Mouse (Mus musculus): Measurements from ENCODE around the gene 2510009E07Rik. TPM values are rescaled to one million over a fixed set of nuclear protein-coding genes. Genes with fewer than 3 reads are reported as not detected.

2510009E07Rik gene
- polyA plus RNA-seq, 1 experiment, result 22.5 TPM

- H3K4me1 ChIP-seq (ENCODE audit: control insufficient read depth, insufficient read depth, low read length), result no peaks in the 10 kb centered on the region
- WGBS, result 85% methylated on average over 13 of the region's 13 CpGs
- DNase-seq, result no peak
- no peak overlapping the region for H3K4me3 ChIP-seq (replicated peaks; ENCODE audit: extremely low read depth, low read depth, low read length)
- TF ChIP-seq CTCF (IDR thresholded peaks at IDR 0.05; ENCODE audit: insufficient read depth, low read length) (no peak), POLR2A (IDR thresholded peaks at IDR 0.05; ENCODE audit: borderline replicate concordance, extremely low read depth, low read depth, low read length) (no peak)
Measured at GRCm38 (mm10) chr16:21628061-21628591, 66.3 kb downstream of the 2510009E07Rik start.

GRCm38 (mm10) chr16:21627248-21627647 lies 67.2 kb downstream of the 2510009E07Rik start:
- DNase-seq, result no peak
- WGBS, result 83% methylated on average over 6 of the region's 6 CpGs
- Histone ChIP-seq H3K4me1 (ENCODE audit: control insufficient read depth, insufficient read depth, low read length) (no peaks in the 10 kb centered on the region), H3K4me3 (replicated peaks; ENCODE audit: extremely low read depth, low read depth, low read length) (no peak overlapping the region)
- no peak for TF ChIP-seq POLR2A (IDR thresholded peaks at IDR 0.05; ENCODE audit: borderline replicate concordance, extremely low read depth, low read depth, low read length)
- no peak for TF ChIP-seq CTCF (IDR thresholded peaks at IDR 0.05; ENCODE audit: insufficient read depth, low read length)

DNA sequence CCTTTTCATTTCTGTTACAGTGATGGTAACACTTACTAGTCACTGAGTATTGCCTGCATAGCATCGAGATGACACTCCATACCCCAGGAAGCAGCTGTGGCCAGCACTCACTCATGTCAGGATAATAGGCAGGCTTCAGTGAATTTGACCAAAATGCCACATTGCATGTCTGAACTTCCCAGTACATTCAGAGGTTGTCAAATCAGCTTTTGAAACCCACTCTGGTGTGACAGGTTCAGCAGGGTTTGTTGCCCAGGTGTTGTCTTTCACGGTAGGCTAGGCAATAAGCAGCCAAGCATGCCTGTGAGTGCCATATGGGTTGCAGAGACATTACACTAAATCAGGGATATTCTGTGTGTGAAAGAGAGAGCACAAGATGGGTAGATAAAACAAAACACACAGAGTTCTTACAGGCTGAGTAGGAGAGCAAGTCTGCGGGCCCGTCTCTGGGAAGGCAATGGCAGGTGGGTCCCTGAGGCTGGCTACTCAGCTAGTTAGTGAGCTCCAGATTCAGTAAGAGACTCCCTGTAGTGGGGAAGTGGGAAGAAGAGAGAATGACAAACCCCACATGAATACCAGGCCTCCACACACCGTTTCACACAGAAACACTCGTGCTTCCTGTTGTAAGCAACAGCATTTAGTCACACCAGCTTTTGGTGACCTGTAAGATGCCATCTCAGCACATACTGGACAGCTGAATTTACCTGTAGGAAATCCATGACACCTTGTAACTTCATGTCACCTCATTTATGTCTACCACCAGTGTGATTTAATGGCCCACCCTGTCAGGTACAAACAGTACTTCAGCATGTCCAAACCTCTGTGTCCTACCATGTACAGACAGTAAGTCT lies 68.5 kb downstream of the 2510009E07Rik start:
- WGBS, result 69% methylated on average over 6 of the region's 6 CpGs
- TF ChIP-seq CTCF (IDR thresholded peaks at IDR 0.05; ENCODE audit: insufficient read depth, low read length) (no peak), POLR2A (IDR thresholded peaks at IDR 0.05; ENCODE audit: borderline replicate concordance, extremely low read depth, low read depth, low read length) (no peak)

GRCm38 (mm10) chr16:21620630-21621029 lies 73.8 kb downstream of the 2510009E07Rik start:
- DNase-seq, result no peak
- Histone ChIP-seq H3K4me3 (replicated peaks; ENCODE audit: extremely low read depth, low read depth, low read length) (no peak overlapping the region), H3K4me1 (ENCODE audit: control insufficient read depth, insufficient read depth, low read length) (no peaks in the 10 kb centered on the region)
- TF ChIP-seq POLR2A (IDR thresholded peaks at IDR 0.05; ENCODE audit: borderline replicate concordance, extremely low read depth, low read depth, low read length) (no peak), CTCF (IDR thresholded peaks at IDR 0.05; ENCODE audit: insufficient read depth, low read length) (no peak)
- 57% methylated on average over 2 of the region's 2 CpGs for WGBS

More for the DNA sequence above, 68.5 kb downstream of the 2510009E07Rik start:
- Histone ChIP-seq H3K4me1 (ENCODE audit: control insufficient read depth, insufficient read depth, low read length) (no peaks in the 10 kb centered on the region), H3K4me3 (replicated peaks; ENCODE audit: extremely low read depth, low read depth, low read length) (no peak overlapping the region)
- DNase-seq, result no peak

GRCm38 (mm10) chr16:21615802-21616201 lies 78.7 kb downstream of the 2510009E07Rik start:
- 52% methylated on average over 7 of the region's 7 CpGs for WGBS
- no peak for DNase-seq
- no peaks in the 10 kb centered on the region for H3K4me1 ChIP-seq (ENCODE audit: control insufficient read depth, insufficient read depth, low read length)
- no peak for TF ChIP-seq POLR2A (IDR thresholded peaks at IDR 0.05; ENCODE audit: borderline replicate concordance, extremely low read depth, low read depth, low read length)
- TF ChIP-seq CTCF (IDR thresholded peaks at IDR 0.05; ENCODE audit: insufficient read depth, low read length), result peak; percentile 52
- H3K4me3 ChIP-seq (replicated peaks; ENCODE audit: extremely low read depth, low read depth, low read length), result no peak overlapping the region

DNA sequence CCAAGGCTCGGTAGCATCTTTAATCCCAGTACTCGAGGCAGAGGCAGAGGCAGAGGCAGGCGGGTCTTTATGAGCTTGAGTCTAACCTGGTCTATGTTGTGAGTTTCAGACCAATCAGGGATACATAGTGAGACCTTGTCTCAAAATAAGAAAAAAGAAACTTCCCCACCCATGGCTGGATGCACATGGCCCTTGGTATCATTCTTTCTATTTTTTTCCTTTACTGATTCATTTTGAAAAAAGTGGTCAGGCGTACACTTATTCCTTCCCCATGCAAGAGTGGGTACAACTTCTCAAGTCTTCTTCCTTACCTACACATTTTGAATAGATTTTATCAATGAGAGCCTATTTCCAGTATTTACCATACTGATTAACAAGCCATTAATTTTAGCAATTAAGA lies 84.0 kb downstream of the 2510009E07Rik start:
- DNase-seq, result no peak
- Histone ChIP-seq H3K4me3 (replicated peaks; ENCODE audit: extremely low read depth, low read depth, low read length) (no peak overlapping the region), H3K4me1 (ENCODE audit: control insufficient read depth, insufficient read depth, low read length) (no peaks in the 10 kb centered on the region)
- no peak for TF ChIP-seq POLR2A (IDR thresholded peaks at IDR 0.05; ENCODE audit: borderline replicate concordance, extremely low read depth, low read depth, low read length)
- TF ChIP-seq CTCF (IDR thresholded peaks at IDR 0.05; ENCODE audit: insufficient read depth, low read length), result no peak
- WGBS, result 97% methylated on average over 4 of the region's 4 CpGs

DNA sequence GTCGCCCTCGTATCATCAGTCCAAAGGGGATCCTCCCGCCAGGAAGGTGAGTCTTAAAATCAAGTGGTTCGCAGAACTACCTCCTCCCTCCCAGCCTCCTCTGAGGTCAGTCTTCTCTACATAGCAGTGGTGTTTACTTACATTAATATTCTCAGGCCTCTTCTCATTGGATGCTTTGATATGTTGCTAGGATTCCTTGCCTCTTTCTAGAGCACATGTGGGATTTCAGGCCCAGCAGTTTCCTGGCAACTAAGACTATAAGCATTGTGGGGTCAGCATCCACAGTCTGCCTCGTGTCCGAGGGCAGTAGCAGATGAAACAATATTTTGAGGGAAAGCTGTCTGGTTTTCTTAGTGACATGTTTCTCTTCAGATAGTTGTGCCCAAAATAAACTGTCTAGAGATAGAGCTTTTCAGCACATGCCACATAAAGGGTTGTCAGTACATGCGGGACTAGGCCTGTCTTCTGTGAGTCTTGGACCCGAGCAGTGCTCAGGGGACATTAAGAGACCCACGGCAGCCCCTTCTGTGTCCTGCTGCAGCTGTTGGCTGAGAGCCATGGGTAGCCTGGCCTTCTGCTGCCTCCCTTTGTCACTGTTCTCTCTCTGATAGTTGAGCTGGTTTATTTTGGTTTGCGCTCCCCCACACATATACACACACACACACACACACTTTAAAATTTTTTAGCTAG lies 86.1 kb downstream of the 2510009E07Rik start:
- DNase-seq, result no peak
- Histone ChIP-seq H3K4me1 (ENCODE audit: control insufficient read depth, insufficient read depth, low read length) (no peaks in the 10 kb centered on the region), H3K4me3 (replicated peaks; ENCODE audit: extremely low read depth, low read depth, low read length) (no peak overlapping the region)
- TF ChIP-seq CTCF (IDR thresholded peaks at IDR 0.05; ENCODE audit: insufficient read depth, low read length), result no peak
- no peak for TF ChIP-seq POLR2A (IDR thresholded peaks at IDR 0.05; ENCODE audit: borderline replicate concordance, extremely low read depth, low read depth, low read length)
- 70% methylated on average over 10 of the region's 10 CpGs for WGBS

DNA sequence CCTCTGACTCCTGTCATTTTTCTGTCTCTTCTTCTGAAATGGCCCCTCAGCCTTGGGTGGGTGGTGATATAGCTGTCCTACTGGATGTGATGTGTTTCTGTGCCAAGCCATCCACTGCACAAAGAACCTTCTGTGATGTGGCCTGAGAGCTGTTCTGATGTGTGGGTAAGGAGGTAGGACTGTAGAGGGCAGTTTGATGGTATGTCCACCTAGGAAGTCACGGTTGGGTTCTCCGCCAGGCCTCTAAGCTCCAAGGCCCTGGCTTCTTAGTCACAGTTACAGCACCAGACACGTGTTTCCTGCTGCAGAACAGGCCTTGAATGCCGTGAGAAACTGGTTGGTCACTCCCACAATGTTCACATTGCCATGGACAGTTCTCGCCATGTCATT lies 86.8 kb downstream of the 2510009E07Rik start:
- no peak overlapping the region for H3K4me3 ChIP-seq (replicated peaks; ENCODE audit: extremely low read depth, low read depth, low read length)
- TF ChIP-seq POLR2A (IDR thresholded peaks at IDR 0.05; ENCODE audit: borderline replicate concordance, extremely low read depth, low read depth, low read length) (no peak), CTCF (IDR thresholded peaks at IDR 0.05; ENCODE audit: insufficient read depth, low read length) (no peak)
- no peak for DNase-seq
- WGBS, result 75% methylated on average over 5 of the region's 5 CpGs
- no peaks in the 10 kb centered on the region for H3K4me1 ChIP-seq (ENCODE audit: control insufficient read depth, insufficient read depth, low read length)

- H3K4me3 ChIP-seq (replicated peaks; ENCODE audit: extremely low read depth, low read depth, low read length), result no peak overlapping the region
- 63% methylated on average over 8 of the region's 8 CpGs for WGBS
- H3K4me1 ChIP-seq (ENCODE audit: control insufficient read depth, insufficient read depth, low read length), result no peaks in the 10 kb centered on the region
- TF ChIP-seq POLR2A (IDR thresholded peaks at IDR 0.05; ENCODE audit: borderline replicate concordance, extremely low read depth, low read depth, low read length), result no peak
- TF ChIP-seq CTCF (IDR thresholded peaks at IDR 0.05; ENCODE audit: insufficient read depth, low read length), result no peak
- no peak for DNase-seq
Measured at GRCm38 (mm10) chr16:21607021-21607650, 87.3 kb downstream of the 2510009E07Rik start.
